Mouse (Mus musculus) CD8-positive naive resting alpha-beta T cell, adult 57 days (primary cell): ENCODE data around the gene Cyp39a1. TPM values are rescaled to one million over a fixed set of nuclear protein-coding genes. Genes with fewer than 3 reads are reported as not detected.

Experiments used
- total RNA-seq: library from RNA; stranded (reverse); gene quantifications from one replicate; pipeline ENCODE4 v1.2.4, GENCODE M21; 2023

The Cyp39a1 gene
- 4.4 TPM for total RNA-seq

DNA sequence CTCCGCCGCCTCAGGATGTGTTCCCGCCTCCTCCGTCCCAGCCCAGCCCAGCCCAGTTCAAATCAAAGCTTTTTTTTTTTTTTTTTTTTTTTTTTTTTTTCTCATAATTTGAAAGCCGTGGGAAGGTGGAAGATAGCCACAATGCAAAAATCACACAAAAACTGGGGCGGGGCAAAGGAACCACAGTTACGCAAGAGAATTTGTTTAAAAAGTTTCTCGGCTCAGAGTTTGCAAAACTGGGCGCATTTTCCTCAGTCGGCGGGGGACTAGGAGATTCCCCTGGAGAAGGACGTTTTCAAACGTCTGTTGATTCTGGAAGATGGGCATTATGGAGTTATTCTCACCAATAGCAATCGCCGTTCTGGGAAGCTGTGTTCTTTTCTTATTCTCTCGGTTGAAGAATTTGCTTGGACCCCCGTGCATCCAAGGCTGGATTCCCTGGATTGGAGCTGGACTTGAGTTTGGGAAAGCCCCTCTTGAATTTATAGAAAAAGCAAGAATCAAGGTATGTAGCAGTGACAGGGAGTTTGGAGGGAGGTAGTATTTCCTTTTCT lies at the start of gene Cyp39a1:
Gene Cyp39a1, plus strand, starts transcription at position 136 of the 554 bp plus-strand sequence.

GRCm38 (mm10) chr17:43629496-43630426 lies 37.5 kb upstream of the Cyp39a1 start, which contains the start of gene Tdrd6:
Tdrd6 (minus strand) TSS chr17:43630299.

GRCm38 (mm10) chr17:43666576-43667289 lies 492 bp upstream of the Cyp39a1 start, which contains the start of gene Slc25a27:
Slc25a27 (minus strand) TSS chr17:43667214.

Other genes with a start within 250 kb of the Cyp39a1 start
- not detected for gene Mep1a, start 164.6 kb upstream of the Cyp39a1 start, total RNA-seq
- not detected for gene Ankrd66, start 123.8 kb upstream of the Cyp39a1 start, total RNA-seq
- 4.4 TPM for gene Pla2g7, start 99.3 kb upstream of the Cyp39a1 start, total RNA-seq
- gene Tdrd6, start 37.1 kb upstream of the Cyp39a1 start, total RNA-seq = not detected
- gene Slc25a27, start 211 bp upstream of the Cyp39a1 start, total RNA-seq = 11.6 TPM
- gene Rcan2, start 133.9 kb downstream of the Cyp39a1 start, total RNA-seq = not detected